ENCODE assay signal across 13 mouse cellular contexts in genomic region chr12:70898450-70898849, GRCm38 (mm10). TPM values are rescaled to one million over a fixed set of nuclear protein-coding genes. Genes with fewer than 3 reads are reported as not detected.
DNase-seq lines count a peak whose midpoint lies in the region; TF ChIP-seq lines count a peak whose summit lies in the region.
"Had no signal": no experiment of that assay in that cellular context is flagged by ENCODE, and none has a peak within 500 bp of the region (broad histone marks: within the 10 kb centered on the region; RNA-seq: fewer than 3 reads in every experiment).

No protein-coding gene starts in this region.

- H3K4me1 ChIP-seq in heart, adult 2 months (ENCODE audit: control insufficient read depth, insufficient read depth, low read length): no peaks in the 10 kb centered on the region
- H3K4me1 ChIP-seq: limb, embryonic 15.5 days; megakaryocyte, embryonic 14.5 days had no signal

- no peak for TF ChIP-seq POLR2A in heart, adult 2 months (IDR thresholded peaks at IDR 0.05; ENCODE audit: insufficient read depth, low read depth, low read length)

- H3K27me3 ChIP-seq in heart, adult 2 months (ENCODE audit: control insufficient read depth, insufficient read depth, low read length): no peaks in the 10 kb centered on the region
- H3K27me3 ChIP-seq: limb, embryonic 15.5 days; megakaryocyte, embryonic 14.5 days had no signal

- H3K4me3 ChIP-seq in heart, adult 2 months: no peak overlapping the region
- no peak overlapping the region for H3K4me3 ChIP-seq in left cerebral cortex, adult 2 months
- H3K4me3 ChIP-seq: limb, embryonic 15.5 days; megakaryocyte, embryonic 14.5 days had no signal

- DNase-seq in heart, adult 2 months: no peak
- DNase-seq in heart, postnatal 36 days: no peak
- DNase-seq in left cerebral cortex, adult 2 months (ENCODE audit: extremely low spot score in 1 of 2, low spot score in 2 of 2): no peak
- DNase-seq in left cerebral cortex, adult 11 months (ENCODE audit: low spot score): no peak
- DNase-seq in thymus, postnatal 4 days: peak; percentile 42
- no peak for DNase-seq in thymus, adult 18-20 months
- no peak for DNase-seq in spleen, adult 18-20 months
- no peak for DNase-seq in frontal cortex, postnatal 36 days (ENCODE audit: low spot score in 2 of 2)
- DNase-seq: adrenal gland, adult 8-10 months; kidney, adult 9 months; layer of hippocampus, postnatal 36 days had no signal

- H3K36me3 ChIP-seq in heart, adult 2 months (ENCODE audit: control insufficient read depth, insufficient read depth, low read length): no peaks in the 10 kb centered on the region

- TF ChIP-seq EP300 in heart, adult 2 months (IDR thresholded peaks at IDR 0.05; ENCODE audit: insufficient read depth, low read depth, low read length): no peak

- intact Hi-C loops in heart, adult 2 months (cut with DNase I): no loop called here
- intact Hi-C loops in heart, postnatal 36 days (cut with DNase I): no loop called here
- intact Hi-C loops in left cerebral cortex, adult 2 months (cut with DNase I): no loop called here

- TF ChIP-seq CTCF in heart, adult 2 months (IDR thresholded peaks at IDR 0.05): peak; percentile 55
- TF ChIP-seq CTCF in left cerebral cortex, adult 2 months (IDR thresholded peaks at IDR 0.05): peak; percentile 47

- H3K9ac ChIP-seq in heart, adult 2 months (ENCODE audit: low read depth, low read length): no peak overlapping the region
- H3K9ac ChIP-seq: limb, embryonic 15.5 days had no signal

- H3K79me2 ChIP-seq in heart, adult 2 months (replicated peaks; ENCODE audit: control insufficient read depth, insufficient read depth, low read length): no peaks in the 10 kb centered on the region

- WGBS in heart, adult 2 months: 83% methylated on average over 8 of the region's 8 CpGs

- H3K27ac ChIP-seq in heart, adult 2 months: no peak overlapping the region
- no peak overlapping the region for H3K27ac ChIP-seq in left cerebral cortex, adult 2 months
- H3K27ac ChIP-seq: limb, embryonic 15.5 days had no signal

RNA-seq across cellular contexts. Expression of gene Actr10, which starts 39.2 kb away (rescaled TPM):
- 100 to 1,000 TPM; 111 to 134 TPM for total RNA-seq in heart, adult 2 months (2021)
- 30.0 and 66.9 TPM in 2 replicates for polyA plus RNA-seq in heart, adult 2 months (2012; rRNA removed)
- total RNA-seq in heart, postnatal 36 days (2021): 100 to 1,000 TPM; 134 to 142 TPM
- 100 to 1,000 TPM; 138 to 163 TPM for total RNA-seq in left cerebral cortex, adult 2 months (2021)
